In genomic region chrX:7842318-7842717, GRCm38 (mm10) we compare ENCODE assay signal across 8 mouse cellular contexts. TPM values are rescaled to one million over a fixed set of nuclear protein-coding genes. Genes with fewer than 3 reads are reported as not detected.
A peak's percentile ranks its signal among the peaks of the same experiment; 100 is the strongest.
DNase-seq lines count a peak whose midpoint lies in the region; ATAC-seq and TF ChIP-seq lines count a peak whose summit lies in the region.

No protein-coding gene starts in this region.

- TF ChIP-seq POLR2A in small intestine, adult 2 months (IDR thresholded peaks at IDR 0.05; ENCODE audit: low read depth, low read length) = no peak

- WGBS in hindbrain, embryonic 10.5 days = 30% methylated on average over 42 of the region's 42 CpGs
- 10% methylated on average over 42 of the region's 42 CpGs for WGBS in liver, embryonic 12.5 days (ENCODE audit: insufficient replicate concordance)
- WGBS in small intestine, adult 2 months = 13% methylated on average over 42 of the region's 42 CpGs

- peak; percentile 43 to 45 for DNase-seq in cerebellum, postnatal 10 days
- DNase-seq in cerebellum, postnatal 4 days (ENCODE audit: low spot score in 2 of 2) = no peak
- DNase-seq in 3134 (ENCODE audit: extremely low read depth, insufficient read length, low spot score) = peak; percentile 21
- DNase-seq in cerebellum, postnatal 36 days = peak; percentile 8 to 12
- peak; percentile 7 for DNase-seq in hindbrain, embryonic 10.5 days (ENCODE audit: low spot score)

- peak overlapping the region; percentile 88 for H3K27ac ChIP-seq in hindbrain, embryonic 10.5 days
- H3K27ac ChIP-seq in liver, embryonic 12.5 days = peak overlapping the region; percentile 97
- H3K27ac ChIP-seq in small intestine, adult 2 months (ENCODE audit: insufficient read depth, low read depth, low read length) = peak overlapping the region; percentile 93

- H3K9me3 ChIP-seq in hindbrain, embryonic 10.5 days = peaks cover 8% of the 10 kb centered on the region
- H3K9me3 ChIP-seq in liver, embryonic 12.5 days (replicated peaks) = no peaks in the 10 kb centered on the region

- peaks cover 15% of the 10 kb centered on the region for H3K4me1 ChIP-seq in hindbrain, embryonic 10.5 days (replicated peaks)
- peaks cover 61% of the 10 kb centered on the region for H3K4me1 ChIP-seq in liver, embryonic 12.5 days
- peaks cover 7% of the 10 kb centered on the region; the same call in 1 of the 2 replicates for H3K4me1 ChIP-seq in small intestine, adult 2 months (ENCODE audit: control insufficient read depth, insufficient read depth, insufficient read length, low read length)

- H3K36me3 ChIP-seq in hindbrain, embryonic 10.5 days = peaks cover 5% of the 10 kb centered on the region
- H3K36me3 ChIP-seq in liver, embryonic 12.5 days = peaks cover 28% of the 10 kb centered on the region
- peaks cover 2% of the 10 kb centered on the region; the same call in 1 of the 2 replicates for H3K36me3 ChIP-seq in small intestine, adult 2 months (ENCODE audit: control insufficient read depth, insufficient read depth, low read length)

- ATAC-seq in liver, embryonic 12.5 days = no peak
- ATAC-seq in granulocyte monocyte progenitor cell, adult 5-6 weeks (replicated peaks; ENCODE audit: poor library complexity, severe bottlenecking) = no peak

- TF ChIP-seq CTCF in small intestine, adult 2 months (IDR thresholded peaks at IDR 0.05; ENCODE audit: extremely low read depth, insufficient read length, insufficient replicate concordance, low read depth, low read length) = no peak

- H3K9ac ChIP-seq in liver, embryonic 12.5 days = peak overlapping the region; percentile 92

- H3K27me3 ChIP-seq in hindbrain, embryonic 10.5 days (ENCODE audit: insufficient read depth, poor library complexity, severe bottlenecking) = no peaks in the 10 kb centered on the region
- no peaks in the 10 kb centered on the region for H3K27me3 ChIP-seq in liver, embryonic 12.5 days (replicated peaks)
- H3K27me3 ChIP-seq in small intestine, adult 2 months (ENCODE audit: control insufficient read depth, insufficient read depth, low read length) = no peaks in the 10 kb centered on the region

- peak overlapping the region; percentile 73 for H3K4me2 ChIP-seq in liver, embryonic 12.5 days

- peak overlapping the region; percentile 82 for H3K4me3 ChIP-seq in hindbrain, embryonic 10.5 days
- H3K4me3 ChIP-seq in liver, embryonic 12.5 days = peak overlapping the region; percentile 85
- peak overlapping the region; percentile 84 for H3K4me3 ChIP-seq in small intestine, adult 2 months (ENCODE audit: low read depth, low read length)

RNA-seq across cellular contexts. Expression of gene Otud5, which starts 1.2 kb away (rescaled TPM):
- polyA plus RNA-seq in hindbrain, embryonic 10.5 days (2016; fragmentation: Nextera tagmentation; extraction: Ambion mirVana) = 43.8 and 55.9 TPM in 2 replicates
- 57.3 and 60.1 TPM in 2 replicates for polyA plus RNA-seq in liver, embryonic 12.5 days (2016; fragmentation: Nextera tagmentation; extraction: Ambion mirVana)
- 22.0 and 45.8 TPM in 2 replicates for polyA plus RNA-seq in small intestine, adult 2 months (2012; rRNA removed)
- total RNA-seq in granulocyte monocyte progenitor cell, adult 5-6 weeks (2014; fragmentation: Nextera tagmentation) = 44.0 and 47.5 TPM in 2 replicates
- 56.4 and 57.4 TPM in 2 replicates for total RNA-seq in granulocyte monocyte progenitor cell, adult 5-6 weeks (2017)

RNA-seq across cellular contexts. Expression of gene Kcnd1, which starts 20.2 kb away (rescaled TPM):
- 1.4 and 2.2 TPM in 2 replicates for polyA plus RNA-seq in hindbrain, embryonic 10.5 days (2016; fragmentation: Nextera tagmentation; extraction: Ambion mirVana)
- polyA plus RNA-seq in liver, embryonic 12.5 days (2016; fragmentation: Nextera tagmentation; extraction: Ambion mirVana) = 0.37 and 0.38 TPM in 2 replicates
- 0.72 and 1.3 TPM in 2 replicates for polyA plus RNA-seq in small intestine, adult 2 months (2012; rRNA removed)
- 0.32 and 2.5 TPM in 2 replicates for total RNA-seq in granulocyte monocyte progenitor cell, adult 5-6 weeks (2014; fragmentation: Nextera tagmentation)
- total RNA-seq in granulocyte monocyte progenitor cell, adult 5-6 weeks (2017) = 0.31 TPM in 1 of 2 replicates, not detected in the other

RNA-seq across cellular contexts. Expression of gene Pim2, which starts 35.7 kb away (rescaled TPM):
- 8.8 and 10.2 TPM in 2 replicates for polyA plus RNA-seq in hindbrain, embryonic 10.5 days (2016; fragmentation: Nextera tagmentation; extraction: Ambion mirVana)
- 5.0 and 5.2 TPM in 2 replicates for polyA plus RNA-seq in liver, embryonic 12.5 days (2016; fragmentation: Nextera tagmentation; extraction: Ambion mirVana)
- 6.8 and 14.5 TPM in 2 replicates for polyA plus RNA-seq in small intestine, adult 2 months (2012; rRNA removed)
- total RNA-seq in granulocyte monocyte progenitor cell, adult 5-6 weeks (2014; fragmentation: Nextera tagmentation) = 6.3 and 7.1 TPM in 2 replicates
- 0.78 and 1.5 TPM in 2 replicates for total RNA-seq in granulocyte monocyte progenitor cell, adult 5-6 weeks (2017)

RNA-seq across cellular contexts. Expression of gene Slc35a2, which starts 41.5 kb away (rescaled TPM):
- polyA plus RNA-seq in hindbrain, embryonic 10.5 days (2016; fragmentation: Nextera tagmentation; extraction: Ambion mirVana) = 26.6 and 32.5 TPM in 2 replicates
- 19.7 and 23.1 TPM in 2 replicates for polyA plus RNA-seq in liver, embryonic 12.5 days (2016; fragmentation: Nextera tagmentation; extraction: Ambion mirVana)
- polyA plus RNA-seq in small intestine, adult 2 months (2012; rRNA removed) = 53.4 and 99.6 TPM in 2 replicates
- 18.7 and 35.6 TPM in 2 replicates for total RNA-seq in granulocyte monocyte progenitor cell, adult 5-6 weeks (2014; fragmentation: Nextera tagmentation)
- 14.6 and 19.6 TPM in 2 replicates for total RNA-seq in granulocyte monocyte progenitor cell, adult 5-6 weeks (2017)

RNA-seq across cellular contexts. Expression of gene Gripap1, which starts 52.8 kb away (rescaled TPM):
- polyA plus RNA-seq in hindbrain, embryonic 10.5 days (2016; fragmentation: Nextera tagmentation; extraction: Ambion mirVana) = 45.3 and 47.8 TPM in 2 replicates
- polyA plus RNA-seq in liver, embryonic 12.5 days (2016; fragmentation: Nextera tagmentation; extraction: Ambion mirVana) = 36.8 and 39.1 TPM in 2 replicates
- polyA plus RNA-seq in small intestine, adult 2 months (2012; rRNA removed) = 13.0 and 23.2 TPM in 2 replicates
- 43.6 and 52.5 TPM in 2 replicates for total RNA-seq in granulocyte monocyte progenitor cell, adult 5-6 weeks (2014; fragmentation: Nextera tagmentation)
- total RNA-seq in granulocyte monocyte progenitor cell, adult 5-6 weeks (2017) = 59.7 and 78.0 TPM in 2 replicates

Comparison
In these comparisons a context has a peak if more than half of its experiments do, and no peak if none do; other contexts are left out.
1. DNase-seq: peak in cerebellum, postnatal 10 days (2 of 2), 3134 (single experiment), cerebellum, postnatal 36 days (2 of 2) and hindbrain, embryonic 10.5 days (single experiment); none in cerebellum, postnatal 4 days (0 of 2).
2. Peak in every context shown above with its lines, with median percentiles within 50 percentile points of each other: H3K27ac ChIP-seq and H3K4me3 ChIP-seq.